Mouse (Mus musculus): Measurements from ENCODE around the gene Akp3.

DNA sequence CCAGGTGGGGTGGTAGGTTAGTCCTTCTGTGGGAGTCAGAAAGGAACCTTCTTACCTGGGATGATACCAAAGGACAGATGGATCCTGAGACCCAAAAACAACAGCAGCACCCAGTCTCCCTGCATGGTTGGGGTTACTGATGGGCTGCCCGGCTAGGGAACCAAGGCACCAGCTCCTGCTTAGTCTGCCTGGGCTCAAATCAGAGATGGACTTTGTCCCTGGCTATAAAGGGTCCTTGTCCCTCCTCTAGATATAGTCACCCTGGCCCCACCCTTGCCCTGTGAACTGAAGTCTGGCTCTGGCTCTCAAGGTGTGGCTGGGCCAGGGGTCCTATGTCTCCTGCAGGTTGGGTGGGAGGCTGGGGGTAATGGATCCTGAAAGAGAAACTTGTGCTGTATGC is 23.4 kb upstream of the Akp3 start, which contains the start of gene Alpi:
- no peak for TF ChIP-seq CTCF (conservative IDR thresholded peaks at IDR 0.05; ENCODE audit: insufficient read depth, insufficient read length, low read depth, low read length)
- TF ChIP-seq POLR2A (IDR thresholded peaks at IDR 0.05; ENCODE audit: low read depth, low read length): no peak
